Mouse (Mus musculus) heart, embryonic 11.5 days (tissue): ENCODE results near the gene 4930544D05Rik. TPM values are rescaled to one million over a fixed set of nuclear protein-coding genes. Genes with fewer than 3 reads are reported as not detected.
"Not testable (repeated sequence)": the region's sequence is repeated elsewhere in the genome, so short reads cannot be mapped to it uniquely, and the experiment has no call there.

ENCODE experiments used
- ATAC-seq: fragments of 200-750 bp; cut with Nextera tagmentation; replicated peaks from 2 replicates; pipeline ENCODE4 v1.8.0; 2017; ENCODE audit warnings: moderate library complexity; ENCODE audit not compliant: insufficient number of reproducible peaks, low FRiP score, low TSS enrichment
- H3K27ac ChIP-seq: fragments of 300-500 bp; sonication (generic); 2 replicates; pipeline ENCODE4 v1.5.1; 2014; ENCODE audit warnings: mild to moderate bottlenecking, low read depth, low read length
- H3K27me3 ChIP-seq: fragments of 300-500 bp; sonication (generic); 2 replicates; pipeline ENCODE4 v1.6.1; 2014; ENCODE audit warnings: mild to moderate bottlenecking, low read length, mixed read lengths; ENCODE audit not compliant: control insufficient read depth, insufficient read depth
- H3K36me3 ChIP-seq: fragments of 300-500 bp; sonication (generic); 2 replicates; pipeline ENCODE4 v1.6.1; 2014; ENCODE audit warnings: mild to moderate bottlenecking, low read length, moderate library complexity, mixed read lengths; ENCODE audit not compliant: control insufficient read depth, insufficient read depth
- H3K4me1 ChIP-seq: fragments of 300-500 bp; sonication (generic); 2 replicates; pipeline ENCODE4 v1.6.1; 2014; ENCODE audit warnings: low read length; ENCODE audit not compliant: control insufficient read depth, insufficient read depth
- H3K4me2 ChIP-seq: fragments of 300-500 bp; sonication (generic); 2 replicates; pipeline ENCODE4 v1.6.1; 2014; ENCODE audit warnings: mild to moderate bottlenecking, moderate library complexity
- H3K4me3 ChIP-seq: fragments of 300-500 bp; sonication (generic); 2 replicates; pipeline ENCODE4 v1.5.1; 2014; ENCODE audit warnings: low read depth, low read length
- H3K9ac ChIP-seq: fragments of 300-500 bp; sonication (generic); 2 replicates; pipeline ENCODE4 v1.6.1; 2014; ENCODE audit warnings: mild to moderate bottlenecking, low read depth, low read length, moderate library complexity
- H3K9me3 ChIP-seq: fragments of 300-500 bp; sonication (generic); replicated peaks from 2 replicates; pipeline ENCODE4 v1.6.1; 2016; ENCODE audit warnings: low read length; ENCODE audit not compliant: control insufficient read depth
- WGBS: fragments of 180-500 bp; shearing (Covaris S2); extraction: QIAGEN DNeasy Blood & Tissue Kit; methylation state at CpG from one replicate; pipeline ENCODE4 v1.1.7; 2014; ENCODE audit not compliant: insufficient replicate concordance; 5-methylcytosine and 5-hydroxymethylcytosine counted together
- polyA plus RNA-seq: library from polyadenylated mRNA; unstranded; fragments of >200 nt; fragmentation: Nextera tagmentation; extraction: Ambion mirVana; gene quantifications from 2 replicates; pipeline ENCODE4 v1.2.1, GENCODE M21; 2014

4930544D05Rik gene
- not detected in 2 replicates for polyA plus RNA-seq

DNA sequence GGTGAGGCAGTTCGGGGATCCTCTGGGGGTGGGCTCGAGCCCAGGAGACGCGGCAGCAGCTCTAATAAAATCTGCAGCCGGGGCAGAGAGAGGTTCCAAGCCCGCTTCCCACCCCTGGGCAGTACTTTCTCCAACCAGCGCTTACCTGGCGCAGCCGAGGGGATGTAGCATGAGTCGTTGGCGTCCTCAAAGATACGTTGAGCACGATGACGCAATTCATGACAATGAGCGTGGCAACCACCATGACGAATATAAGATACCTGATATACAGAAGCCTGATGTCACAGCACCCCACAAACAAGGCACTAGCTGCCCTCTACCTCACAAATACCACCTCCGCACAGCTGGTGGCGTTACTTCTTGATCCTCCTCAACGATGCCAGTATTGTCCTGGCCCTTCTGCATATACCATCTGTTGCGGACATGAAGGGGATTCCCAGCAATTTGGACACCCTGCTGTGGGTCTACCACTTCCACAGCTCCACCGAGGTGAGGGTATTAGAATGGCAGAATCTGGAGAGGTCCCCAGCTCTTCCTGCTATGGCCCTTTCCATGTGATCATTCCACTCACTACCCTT is at the start of gene 4930544D05Rik:
Gene 4930544D05Rik, plus strand, starts transcription at position 333 of the 578 bp plus-strand sequence.
- Histone ChIP-seq H3K27me3 (peaks cover 8% of the 10 kb centered on the region), H3K4me2 (peak within 1 kb of the TSS; percentile 95), H3K27ac (peak within 1 kb of the TSS; percentile 3; the same call in 1 of the 2 replicates), H3K4me1 (peaks cover 11% of the 10 kb centered on the region), H3K9ac (peak within 1 kb of the TSS; percentile 69), H3K4me3 (peak within 1 kb of the TSS; percentile 45), H3K9me3 (no peaks in the 10 kb centered on the region), H3K36me3 (peaks cover 15% of the 10 kb centered on the region)
- no peak for ATAC-seq
- WGBS = 10% methylated on average over 21 of the region's 21 CpGs

DNA sequence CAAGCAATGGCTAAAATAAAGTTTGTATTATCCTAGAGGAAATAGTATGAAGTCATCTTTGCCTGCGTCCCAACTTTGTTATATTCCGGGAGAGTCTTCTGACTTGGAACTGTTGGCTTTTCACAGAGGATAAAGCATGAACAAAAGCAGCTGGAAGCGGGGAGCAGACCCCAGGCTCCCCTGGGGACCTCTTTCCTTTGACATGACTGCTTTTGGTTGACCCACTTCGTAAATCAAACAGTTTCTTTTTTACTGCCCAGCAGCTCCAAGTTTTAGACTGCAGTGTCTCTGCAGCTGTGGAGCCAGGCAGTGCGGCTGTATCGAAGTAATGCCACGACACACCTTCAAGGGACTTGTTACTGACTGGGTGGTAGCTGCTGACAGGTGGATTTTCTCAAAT is 49.1 kb upstream of the 4930544D05Rik start:
- H3K36me3 ChIP-seq = no peaks in the 10 kb centered on the region
- H3K4me2 ChIP-seq = no peak overlapping the region
- no peak overlapping the region for H3K27ac ChIP-seq
- H3K4me1 ChIP-seq = peaks cover 10% of the 10 kb centered on the region
- H3K9me3 ChIP-seq = no peaks in the 10 kb centered on the region
- H3K27me3 ChIP-seq = no peaks in the 10 kb centered on the region
- no peak overlapping the region for H3K4me3 ChIP-seq
- no peak overlapping the region for H3K9ac ChIP-seq
- no peak for ATAC-seq
- 84% methylated on average over 7 of the region's 7 CpGs for WGBS

DNA sequence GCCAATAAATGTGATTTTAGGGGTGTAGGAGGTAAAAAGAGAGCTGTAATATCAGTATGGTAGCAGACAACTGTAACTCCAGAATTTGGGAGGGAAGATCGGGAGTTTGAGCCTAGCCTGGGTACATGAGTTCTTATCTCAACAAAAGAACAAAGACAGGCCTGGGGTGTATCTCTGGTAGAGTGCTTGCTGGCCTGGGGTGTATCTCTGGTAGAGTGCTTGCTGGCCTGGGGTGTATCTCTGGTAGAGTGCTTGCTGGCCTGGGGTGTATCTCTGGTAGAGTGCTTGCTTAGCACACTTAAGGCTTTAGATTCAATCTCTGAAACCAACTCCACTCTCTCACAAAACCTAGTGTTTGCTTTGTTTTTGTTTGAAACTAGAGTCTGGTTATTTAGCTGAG is 45.0 kb upstream of the 4930544D05Rik start:
- H3K27me3 ChIP-seq, H3K4me3 ChIP-seq, H3K27ac ChIP-seq, H3K9me3 ChIP-seq, H3K4me2 ChIP-seq, H3K9ac ChIP-seq, H3K36me3 ChIP-seq, ATAC-seq: not testable (repeated sequence)
- H3K4me1 ChIP-seq = peaks cover 12% of the 10 kb centered on the region
- WGBS = 43% methylated on average over 1 of the region's 1 CpGs

DNA sequence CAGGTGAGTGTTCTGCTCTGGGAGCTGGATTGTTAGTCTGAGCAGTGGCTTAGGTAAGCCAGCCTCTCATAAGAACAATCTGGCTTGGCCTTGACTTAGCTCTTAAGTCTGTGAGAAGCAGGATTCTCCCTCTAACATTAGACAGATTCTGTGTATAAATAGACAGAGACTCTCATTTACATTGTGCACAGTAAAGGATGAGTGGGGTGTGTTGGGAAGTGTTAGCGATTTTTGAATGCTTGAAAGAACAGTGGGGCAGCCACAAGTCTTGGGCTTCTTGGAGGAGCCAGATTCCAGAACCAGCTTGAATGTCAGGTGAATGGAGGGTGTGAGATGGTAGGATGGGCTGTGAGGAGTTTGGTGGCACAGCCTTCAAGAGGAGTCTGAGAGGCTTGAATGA is 44.0 kb upstream of the 4930544D05Rik start:
- no peak for ATAC-seq
- WGBS = 86% methylated on average over 1 of the region's 1 CpGs
- Histone ChIP-seq H3K27ac (no peak overlapping the region), H3K36me3 (no peaks in the 10 kb centered on the region), H3K9ac (no peak overlapping the region), H3K27me3 (no peaks in the 10 kb centered on the region), H3K4me3 (no peak overlapping the region), H3K4me2 (peak overlapping the region; percentile 9), H3K4me1 (peaks cover 12% of the 10 kb centered on the region), H3K9me3 (no peaks in the 10 kb centered on the region)

DNA sequence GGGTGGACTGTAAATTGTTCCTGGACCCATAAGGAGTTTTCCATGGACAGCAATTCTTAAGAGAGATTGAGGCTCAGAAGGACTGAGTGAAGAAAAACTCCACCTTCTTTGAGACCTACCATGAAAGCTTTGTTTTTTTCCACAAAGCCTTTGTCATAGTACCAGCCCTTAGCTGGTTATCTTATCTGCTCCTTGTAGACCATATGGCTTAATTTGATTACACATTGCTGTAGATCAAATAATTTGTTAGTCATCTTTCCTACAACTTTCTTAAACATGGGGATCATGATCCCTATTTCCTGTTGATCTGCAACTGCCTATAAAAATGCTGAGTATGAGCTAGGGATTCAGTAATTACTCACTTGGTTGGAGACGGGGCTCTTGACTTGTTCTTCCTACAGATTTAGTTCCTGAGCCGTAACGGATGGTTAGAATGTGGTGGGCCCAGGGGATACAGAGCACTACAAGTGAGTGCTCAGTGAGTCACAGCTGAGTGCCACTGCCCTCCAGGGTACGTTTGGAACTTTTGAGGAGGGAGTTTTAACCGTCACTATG is 43.2 kb upstream of the 4930544D05Rik start:
- Histone ChIP-seq H3K4me1 (peaks cover 12% of the 10 kb centered on the region), H3K9ac (no peak overlapping the region), H3K4me3 (no peak overlapping the region), H3K27ac (no peak overlapping the region), H3K4me2 (peak overlapping the region; percentile 10), H3K9me3 (no peaks in the 10 kb centered on the region), H3K27me3 (no peaks in the 10 kb centered on the region), H3K36me3 (no peaks in the 10 kb centered on the region)
- WGBS = 40% methylated on average over 5 of the region's 5 CpGs
- ATAC-seq = no peak; the same call in 1 of the 2 replicates

DNA sequence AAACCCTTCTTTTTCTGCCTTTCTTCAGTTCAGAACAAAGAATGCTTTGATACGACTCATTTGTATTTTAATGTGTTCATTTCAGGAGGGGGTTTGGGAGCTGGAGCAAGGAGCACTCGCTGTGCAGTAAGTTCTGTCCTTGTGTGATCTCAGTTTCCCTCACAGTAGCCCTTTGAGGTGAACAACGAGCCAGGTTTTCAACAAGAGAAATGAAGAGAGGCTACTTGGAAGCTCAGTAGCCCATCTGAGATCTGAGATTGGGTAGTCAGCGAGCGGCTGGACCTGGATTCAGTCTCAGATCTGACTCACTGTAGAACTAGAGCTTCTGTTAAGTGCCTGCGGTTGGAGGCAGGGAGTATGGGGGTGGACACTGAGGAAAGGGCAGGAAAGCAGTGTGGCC is 41.8 kb upstream of the 4930544D05Rik start:
- Histone ChIP-seq H3K4me2 (no peak overlapping the region), H3K27ac (no peak overlapping the region), H3K9ac (no peak overlapping the region), H3K36me3 (no peaks in the 10 kb centered on the region), H3K9me3 (no peaks in the 10 kb centered on the region), H3K4me1 (peaks cover 14% of the 10 kb centered on the region), H3K4me3 (no peak overlapping the region), H3K27me3 (no peaks in the 10 kb centered on the region)
- ATAC-seq = no peak
- WGBS = 78% methylated on average over 6 of the region's 6 CpGs

DNA sequence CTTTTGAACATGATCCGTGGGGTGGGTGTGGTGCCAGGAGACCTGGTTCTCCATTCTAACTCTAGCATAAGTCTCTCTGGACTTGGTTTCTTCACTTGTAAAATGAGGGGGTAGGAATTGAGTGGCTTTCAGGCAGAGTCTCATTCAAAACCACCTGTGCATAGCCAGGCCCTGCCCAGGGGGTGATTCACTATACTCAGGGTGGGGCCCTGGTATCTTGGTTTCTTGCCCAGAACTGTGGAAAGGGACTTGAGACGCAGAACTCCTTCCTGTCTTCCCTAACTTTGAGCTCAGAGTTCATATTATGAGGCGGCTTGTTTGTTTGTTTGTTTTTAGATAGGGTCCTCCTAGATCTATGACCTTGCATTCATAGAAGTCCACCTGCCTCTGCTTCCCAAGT is 38.4 kb upstream of the 4930544D05Rik start:
- H3K9ac ChIP-seq = no peak overlapping the region
- no peak overlapping the region for H3K4me2 ChIP-seq
- no peaks in the 10 kb centered on the region; the same call in 1 of the 2 replicates for H3K36me3 ChIP-seq
- no peak for ATAC-seq
- no peak overlapping the region for H3K27ac ChIP-seq
- no peaks in the 10 kb centered on the region for H3K27me3 ChIP-seq
- peaks cover 19% of the 10 kb centered on the region for H3K4me1 ChIP-seq
- H3K9me3 ChIP-seq = no peaks in the 10 kb centered on the region
- WGBS = 75% methylated on average over 3 of the region's 3 CpGs
- no peak overlapping the region for H3K4me3 ChIP-seq

DNA sequence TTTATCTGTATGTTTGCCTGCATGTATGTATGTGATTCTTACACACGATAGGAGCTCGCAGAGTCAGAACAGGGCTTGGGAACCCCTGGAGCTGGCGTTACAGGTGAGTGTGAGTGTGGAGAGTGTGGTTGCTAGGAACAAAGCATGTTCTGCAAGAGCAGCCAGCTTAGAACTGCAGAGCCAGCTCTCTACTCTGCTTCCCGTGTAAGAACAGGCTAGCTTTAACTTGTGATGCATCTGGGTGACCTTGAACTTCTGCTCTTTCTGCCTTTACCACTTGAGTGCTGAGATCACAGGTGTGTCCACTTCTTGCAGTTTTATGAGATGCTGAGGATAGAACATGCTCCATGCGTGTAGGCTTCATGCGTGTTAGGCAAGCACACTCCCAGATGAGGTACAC is 36.7 kb upstream of the 4930544D05Rik start:
- no peaks in the 10 kb centered on the region for H3K9me3 ChIP-seq
- ATAC-seq = no peak
- no peak overlapping the region for H3K27ac ChIP-seq
- no peak overlapping the region for H3K4me2 ChIP-seq
- no peak overlapping the region for H3K4me3 ChIP-seq
- no peaks in the 10 kb centered on the region for H3K27me3 ChIP-seq
- 90% methylated on average over 6 of the region's 6 CpGs for WGBS
- peaks cover 14% of the 10 kb centered on the region for H3K4me1 ChIP-seq
- H3K9ac ChIP-seq = no peak overlapping the region
- H3K36me3 ChIP-seq = no peaks in the 10 kb centered on the region; the same call in 1 of the 2 replicates
